10 mouse cellular contexts compared by ENCODE assay signal in genomic region chr11:59525237-59525636, GRCm38 (mm10). TPM values are rescaled to one million over a fixed set of nuclear protein-coding genes. Genes with fewer than 3 reads are reported as not detected.
DNase-seq lines count a peak whose midpoint lies in the region; ATAC-seq and TF ChIP-seq lines count a peak whose summit lies in the region.
"Had no signal": no experiment of that assay in that cellular context is flagged by ENCODE, and none has a peak within 500 bp of the region (broad histone marks: within the 10 kb centered on the region; RNA-seq: fewer than 3 reads in every experiment).

No protein-coding gene starts in this region.

- no peaks in the 10 kb centered on the region for H3K9me3 ChIP-seq in kidney, embryonic 16.5 days (ENCODE audit: low read length)
- H3K9me3 ChIP-seq in forebrain, embryonic 16.5 days (ENCODE audit: control insufficient read depth, low read length), result peaks cover 3% of the 10 kb centered on the region; the same call in 1 of the 2 replicates
- H3K9me3 ChIP-seq in neural tube, embryonic 15.5 days (replicated peaks), result no peaks in the 10 kb centered on the region
- H3K9me3 ChIP-seq: embryonic facial prominence, embryonic 12.5 days had no signal

- H3K4me1 ChIP-seq in kidney, embryonic 16.5 days (ENCODE audit: insufficient read depth, low read length), result no peaks in the 10 kb centered on the region
- H3K4me1 ChIP-seq in forebrain, embryonic 16.5 days (replicated peaks; ENCODE audit: control insufficient read depth, insufficient read depth, low read length), result no peaks in the 10 kb centered on the region
- no peaks in the 10 kb centered on the region for H3K4me1 ChIP-seq in neural tube, embryonic 15.5 days
- H3K4me1 ChIP-seq: embryonic facial prominence, embryonic 12.5 days had no signal

- H3K27ac ChIP-seq in kidney, embryonic 16.5 days (ENCODE audit: low read length), result no peak overlapping the region
- H3K27ac ChIP-seq in forebrain, embryonic 16.5 days (ENCODE audit: low read length), result no peak overlapping the region
- no peak overlapping the region for H3K27ac ChIP-seq in neural tube, embryonic 15.5 days (replicated peaks)
- H3K27ac ChIP-seq: embryonic facial prominence, embryonic 12.5 days had no signal

- no peak for ATAC-seq in kidney, embryonic 16.5 days (ENCODE audit: low FRiP score, low TSS enrichment)
- peak; percentile 61; the same call in 1 of the 2 replicates for ATAC-seq in forebrain, embryonic 16.5 days
- peak; percentile 67 for ATAC-seq in inflammation-experienced regulatory T-cells, adult 6 months
- peak; percentile 57; the same call in 1 of the 2 replicates for ATAC-seq in neural tube, embryonic 15.5 days (ENCODE audit: low FRiP score)

- no peaks in the 10 kb centered on the region for H3K27me3 ChIP-seq in kidney, embryonic 16.5 days (ENCODE audit: insufficient read depth, low read length)
- H3K27me3 ChIP-seq in forebrain, embryonic 16.5 days (replicated peaks; ENCODE audit: control insufficient read depth, insufficient read depth, low read length), result no peaks in the 10 kb centered on the region
- H3K27me3 ChIP-seq in neural tube, embryonic 15.5 days (replicated peaks), result no peaks in the 10 kb centered on the region
- H3K27me3 ChIP-seq: embryonic facial prominence, embryonic 12.5 days had no signal

- intact Hi-C loops in left cerebral cortex, postnatal 36 days (cut with DNase I), result loop anchor here (1.0 to 10.0 kb wide), 4 partner anchors 44 to 260 kb away; partner anchors contain the start of gene Pld6

- WGBS in kidney, embryonic 16.5 days, result 5% methylated on average over 10 of the region's 10 CpGs
- 8% methylated on average over 10 of the region's 10 CpGs for WGBS in forebrain, embryonic 16.5 days
- 3% methylated on average over 10 of the region's 10 CpGs for WGBS in neural tube, embryonic 15.5 days

- no peak for TF ChIP-seq POLR2A in brain, embryonic 14.5 days (IDR thresholded peaks at IDR 0.05; ENCODE audit: borderline replicate concordance, extremely low read depth, insufficient read depth, insufficient read length, poor library complexity, severe bottlenecking)

- no peaks in the 10 kb centered on the region for H3K36me3 ChIP-seq in kidney, embryonic 16.5 days (ENCODE audit: insufficient read depth, low read length)
- no peaks in the 10 kb centered on the region for H3K36me3 ChIP-seq in forebrain, embryonic 16.5 days (ENCODE audit: control insufficient read depth, insufficient read depth)
- no peaks in the 10 kb centered on the region for H3K36me3 ChIP-seq in neural tube, embryonic 15.5 days
- H3K36me3 ChIP-seq: embryonic facial prominence, embryonic 12.5 days had no signal

- peak; percentile 69 for DNase-seq in kidney, adult 11 months
- peak; percentile 87 for DNase-seq in brain, embryonic 14.5 days (ENCODE audit: low read depth)
- DNase-seq in left cerebral cortex, postnatal 36 days (ENCODE audit: low spot score in 2 of 2), result peak; percentile 74 to 79
- DNase-seq in testis, postnatal 10 days (ENCODE audit: low spot score), result peak; percentile 82

- TF ChIP-seq CTCF in brain, embryonic 14.5 days (IDR thresholded peaks at IDR 0.05; ENCODE audit: borderline replicate concordance, extremely low read depth, insufficient read depth, insufficient read length), result peak; percentile 74

- H3K4me2 ChIP-seq in kidney, embryonic 16.5 days (replicated peaks; ENCODE audit: low read depth, low read length), result no peak overlapping the region
- no peak overlapping the region for H3K4me2 ChIP-seq in forebrain, embryonic 16.5 days (ENCODE audit: low read length)
- H3K4me2 ChIP-seq in neural tube, embryonic 15.5 days, result no peak overlapping the region
- H3K4me2 ChIP-seq: embryonic facial prominence, embryonic 12.5 days had no signal

- H3K4me3 ChIP-seq in kidney, embryonic 16.5 days (ENCODE audit: low read length), result no peak overlapping the region
- H3K4me3 ChIP-seq in forebrain, embryonic 16.5 days (replicated peaks; ENCODE audit: low read length), result no peak overlapping the region
- H3K4me3 ChIP-seq in neural tube, embryonic 15.5 days (replicated peaks), result no peak overlapping the region
- H3K4me3 ChIP-seq: embryonic facial prominence, embryonic 12.5 days had no signal

- H3K9ac ChIP-seq in kidney, embryonic 16.5 days (replicated peaks; ENCODE audit: low read length), result no peak overlapping the region
- no peak overlapping the region for H3K9ac ChIP-seq in forebrain, embryonic 16.5 days (replicated peaks; ENCODE audit: low read depth, low read length)
- H3K9ac ChIP-seq in neural tube, embryonic 15.5 days (replicated peaks), result no peak overlapping the region
- H3K9ac ChIP-seq: embryonic facial prominence, embryonic 12.5 days had no signal

RNA-seq across cellular contexts. Expression of gene Zkscan17, which starts 1.3 kb away (rescaled TPM):
- 29.1 and 31.4 TPM in 2 replicates for polyA plus RNA-seq in kidney, embryonic 16.5 days (2015; fragmentation: Nextera tagmentation; extraction: Ambion mirVana)
- polyA plus RNA-seq in brain, embryonic 14.5 days (2012; rRNA removed), result 12.6 and 16.4 TPM in 2 replicates
- polyA plus RNA-seq in forebrain, embryonic 16.5 days (2015; fragmentation: Nextera tagmentation; extraction: Ambion mirVana), result 16.6 and 16.8 TPM in 2 replicates
- polyA plus RNA-seq in inflammation-experienced regulatory T-cells, adult 6 months (2017; shearing (Covaris generic)), result 10 to 100 TPM in 1 of 3 experiments, 1 to 10 TPM in 2; 9.3 to 10.0 (median 9.7) TPM
- total RNA-seq in left cerebral cortex, postnatal 36 days (2021), result 1 to 10 TPM; 8.8 to 9.9 TPM
- polyA plus RNA-seq in neural tube, embryonic 15.5 days (2015; fragmentation: Nextera tagmentation; extraction: Ambion mirVana), result 12.9 and 14.7 TPM in 2 replicates

RNA-seq across cellular contexts. Expression of gene Nlrp3, which starts 16.1 kb away (rescaled TPM):
- 0.04 and 0.07 TPM in 2 replicates for polyA plus RNA-seq in kidney, embryonic 16.5 days (2015; fragmentation: Nextera tagmentation; extraction: Ambion mirVana)
- polyA plus RNA-seq in brain, embryonic 14.5 days (2012; rRNA removed), result 0.24 and 0.33 TPM in 2 replicates
- 0.11 and 0.77 TPM in 2 replicates for polyA plus RNA-seq in forebrain, embryonic 16.5 days (2015; fragmentation: Nextera tagmentation; extraction: Ambion mirVana)
- not detected for polyA plus RNA-seq in inflammation-experienced regulatory T-cells, adult 6 months (2017; shearing (Covaris generic))
- under 1 TPM; 0.77 to 0.89 TPM for total RNA-seq in left cerebral cortex, postnatal 36 days (2021)
- polyA plus RNA-seq in neural tube, embryonic 15.5 days (2015; fragmentation: Nextera tagmentation; extraction: Ambion mirVana), result 0.20 and 0.24 TPM in 2 replicates

RNA-seq across cellular contexts. Expression of gene Olfr222, which starts 50.8 kb away (rescaled TPM):
- not detected in 2 replicates for polyA plus RNA-seq in kidney, embryonic 16.5 days (2015; fragmentation: Nextera tagmentation; extraction: Ambion mirVana)
- not detected in 2 replicates for polyA plus RNA-seq in brain, embryonic 14.5 days (2012; rRNA removed)
- polyA plus RNA-seq in forebrain, embryonic 16.5 days (2015; fragmentation: Nextera tagmentation; extraction: Ambion mirVana), result not detected in 2 replicates
- polyA plus RNA-seq in inflammation-experienced regulatory T-cells, adult 6 months (2017; shearing (Covaris generic)), result not detected
- not detected for total RNA-seq in left cerebral cortex, postnatal 36 days (2021)
- not detected in 2 replicates for polyA plus RNA-seq in neural tube, embryonic 15.5 days (2015; fragmentation: Nextera tagmentation; extraction: Ambion mirVana)
- polyA plus RNA-seq: stomach, embryonic 14.5 days had no signal

RNA-seq across cellular contexts. Expression of gene Zfp867, which starts 53.0 kb away (rescaled TPM):
- polyA plus RNA-seq in kidney, embryonic 16.5 days (2015; fragmentation: Nextera tagmentation; extraction: Ambion mirVana), result 9.3 and 9.6 TPM in 2 replicates
- polyA plus RNA-seq in brain, embryonic 14.5 days (2012; rRNA removed), result 6.9 and 7.0 TPM in 2 replicates
- 15.3 and 17.6 TPM in 2 replicates for polyA plus RNA-seq in forebrain, embryonic 16.5 days (2015; fragmentation: Nextera tagmentation; extraction: Ambion mirVana)
- polyA plus RNA-seq in inflammation-experienced regulatory T-cells, adult 6 months (2017; shearing (Covaris generic)), result 1 to 10 TPM; 4.1 to 4.7 (median 4.2) TPM
- total RNA-seq in left cerebral cortex, postnatal 36 days (2021), result 1 to 10 TPM; 3.9 to 4.8 TPM
- 8.9 and 10.7 TPM in 2 replicates for polyA plus RNA-seq in neural tube, embryonic 15.5 days (2015; fragmentation: Nextera tagmentation; extraction: Ambion mirVana)
